Mouse (Mus musculus) limb, embryonic 14.5 days (tissue): ENCODE data around the gene Dmrt3. TPM values are rescaled to one million over a fixed set of nuclear protein-coding genes. Genes with fewer than 3 reads are reported as not detected.

Source experiments
- ATAC-seq: fragments of 200-750 bp; cut with Nextera tagmentation; 2 replicates; pipeline ENCODE4 v1.8.0; 2017; ENCODE audit warnings: low read depth, moderate number of reproducible peaks, moderate TSS enrichment; ENCODE audit not compliant: low FRiP score
- DNase-seq: peaks from one replicate; pipeline ENCODE4 v3.0.0-alpha.2; 2015; ENCODE audit warnings: low spot score
- H3K27ac ChIP-seq: fragments of 300-500 bp; sonication (generic); replicated peaks from 2 replicates; pipeline ENCODE4 v1.5.1; 2014; ENCODE audit warnings: low read depth, mild to moderate bottlenecking, low read length, moderate library complexity, mixed read lengths
- H3K27me3 ChIP-seq: fragments of 300-500 bp; sonication (generic); 2 replicates; pipeline ENCODE4 v1.6.1; 2014; ENCODE audit warnings: low read length, mixed read lengths; ENCODE audit not compliant: control insufficient read depth, insufficient read depth
- H3K36me3 ChIP-seq: fragments of 300-500 bp; sonication (generic); 2 replicates; pipeline ENCODE4 v1.6.1; 2014; ENCODE audit warnings: mild to moderate bottlenecking, low read length, moderate library complexity, mixed read lengths; ENCODE audit not compliant: control insufficient read depth, insufficient read depth
- H3K4me1 ChIP-seq: fragments of 300-500 bp; sonication (generic); 2 replicates; pipeline ENCODE4 v1.6.1; 2014; ENCODE audit warnings: antibody characterized with exemption, low read length, mixed read lengths; ENCODE audit not compliant: control insufficient read depth, insufficient read depth
- H3K4me2 ChIP-seq: fragments of 300-500 bp; sonication (generic); replicated peaks from 2 replicates; pipeline ENCODE4 v1.6.1; 2014; ENCODE audit warnings: low read depth, mild to moderate bottlenecking, low read length, moderate library complexity; ENCODE audit not compliant: severe bottlenecking
- H3K4me3 ChIP-seq: fragments of 300-500 bp; sonication (generic); replicated peaks from 2 replicates; pipeline ENCODE4 v1.5.1; 2014; ENCODE audit warnings: low read length
- H3K9ac ChIP-seq: fragments of 300-500 bp; sonication (generic); 2 replicates; pipeline ENCODE4 v1.6.1; 2014; ENCODE audit warnings: mild to moderate bottlenecking, low read depth, low read length, moderate library complexity; ENCODE audit not compliant: severe bottlenecking
- H3K9me3 ChIP-seq: fragments of 300-500 bp; sonication (generic); 2 replicates; pipeline ENCODE4 v1.6.1; 2016; ENCODE audit warnings: low read length; ENCODE audit not compliant: control insufficient read depth
- POLR2A ChIP-seq: fragments of 200-500 bp; IDR thresholded peaks from 2 replicates; pipeline ENCODE4 v1.8.0; 2012; ENCODE audit warnings: inconsistent platforms, mild to moderate bottlenecking, moderate library complexity, borderline replicate concordance; ENCODE audit not compliant: insufficient read depth, insufficient read length; ENCODE audit errors: extremely low read depth
- WGBS: fragments of 180-500 bp; shearing (Covaris S2); extraction: QIAGEN DNeasy Blood & Tissue Kit; methylation state at CpG from one replicate; pipeline ENCODE4 v1.1.7; 2014; 5-methylcytosine and 5-hydroxymethylcytosine counted together
- polyA plus RNA-seq, 2 experiments: library from polyadenylated mRNA; depleted of rRNA in 1 of 2; stranded (reverse) in 1 of 2; unstranded in 1 of 2; fragments of >200 nt; fragmentation: Nextera tagmentation in 1 of 2; extraction: Ambion mirVana in 1 of 2; gene quantifications; 2 replicates each; pipeline versions ENCODE4 v1.2.1 to v1.2.3; 2012 to 2014

Dmrt3 gene
- 0.28 and 0.29 TPM in 2 replicates for polyA plus RNA-seq (2012; rRNA removed)
- polyA plus RNA-seq (2014; fragmentation: Nextera tagmentation; extraction: Ambion mirVana): 0.19 and 0.21 TPM in 2 replicates

GRCm38 (mm10) chr19:25610015-25610410 lies at the start of gene Dmrt3:
Gene Dmrt3, plus strand, starts transcription at chr19:25610301.
- Histone ChIP-seq H3K36me3 (no peaks in the 10 kb centered on the region), H3K27ac (no peak within 1 kb of the TSS), H3K4me3 (peak within 1 kb of the TSS; percentile 39), H3K4me2 (peak within 1 kb of the TSS; percentile 59), H3K27me3 (peaks cover 98% of the 10 kb centered on the region), H3K9ac (peak within 1 kb of the TSS; percentile 16; the same call in 1 of the 2 replicates), H3K9me3 (no peaks in the 10 kb centered on the region), H3K4me1 (peaks cover 22% of the 10 kb centered on the region)
- DNase-seq (no peak), ATAC-seq (no peak)
- WGBS: under 1% methylated on average over 28 of the region's 29 CpGs
- TF ChIP-seq POLR2A: no peak

- ATAC-seq (no peak), DNase-seq (no peak)
- Histone ChIP-seq H3K9ac (no peak overlapping the region), H3K4me2 (no peak overlapping the region), H3K27ac (no peak overlapping the region), H3K36me3 (no peaks in the 10 kb centered on the region), H3K9me3 (no peaks in the 10 kb centered on the region), H3K4me3 (no peak overlapping the region), H3K4me1 (no peaks in the 10 kb centered on the region), H3K27me3 (peaks cover 6% of the 10 kb centered on the region; the same call in 1 of the 2 replicates)
- TF ChIP-seq POLR2A: no peak
- 70% methylated on average over 12 of the region's 12 CpGs for WGBS
Observed at GRCm38 (mm10) chr19:25564430-25564829, 45.7 kb upstream of the Dmrt3 start.

- Histone ChIP-seq H3K4me2 (no peak overlapping the region), H3K9me3 (no peaks in the 10 kb centered on the region), H3K27me3 (peaks cover 20% of the 10 kb centered on the region; the same call in 1 of the 2 replicates), H3K4me3 (no peak overlapping the region), H3K4me1 (no peaks in the 10 kb centered on the region), H3K27ac (no peak overlapping the region), H3K36me3 (no peaks in the 10 kb centered on the region), H3K9ac (no peak overlapping the region)
- ATAC-seq (no peak), DNase-seq (no peak)
- 84% methylated on average over 7 of the region's 7 CpGs for WGBS
- no peak for TF ChIP-seq POLR2A
Observed at GRCm38 (mm10) chr19:25569778-25570177, 40.3 kb upstream of the Dmrt3 start.

GRCm38 (mm10) chr19:25574431-25574830 lies 35.7 kb upstream of the Dmrt3 start:
- peaks cover 29% of the 10 kb centered on the region; the same call in 1 of the 2 replicates for H3K27me3 ChIP-seq
- DNase-seq: no peak
- H3K4me2 ChIP-seq: no peak overlapping the region

GRCm38 (mm10) chr19:25574981-25575814 lies 34.9 kb upstream of the Dmrt3 start:
- peak overlapping the region; percentile 16; the same call in 1 of the 2 replicates for H3K4me2 ChIP-seq
- no peak for DNase-seq
- H3K36me3 ChIP-seq: no peaks in the 10 kb centered on the region
- H3K4me3 ChIP-seq: no peak overlapping the region
- no peak overlapping the region for H3K27ac ChIP-seq
- no peak for TF ChIP-seq POLR2A
- H3K9me3 ChIP-seq: no peaks in the 10 kb centered on the region
- no peak for ATAC-seq
- WGBS: 6% methylated on average over 17 of the region's 17 CpGs
- peaks cover 29% of the 10 kb centered on the region; the same call in 1 of the 2 replicates for H3K27me3 ChIP-seq
- no peak overlapping the region for H3K9ac ChIP-seq
- peaks cover 5% of the 10 kb centered on the region; the same call in 1 of the 2 replicates for H3K4me1 ChIP-seq

More at GRCm38 (mm10) chr19:25574431-25574830, 35.7 kb upstream of the Dmrt3 start:
- Histone ChIP-seq H3K4me3 (no peak overlapping the region), H3K36me3 (no peaks in the 10 kb centered on the region), H3K27ac (no peak overlapping the region), H3K9me3 (no peaks in the 10 kb centered on the region), H3K9ac (no peak overlapping the region), H3K4me1 (peaks cover 5% of the 10 kb centered on the region; the same call in 1 of the 2 replicates)
- TF ChIP-seq POLR2A: no peak
- 41% methylated on average over 10 of the region's 10 CpGs for WGBS
- no peak for ATAC-seq
